Mouse (Mus musculus) c-Kit-positive CD71-positive TER-119-positive erythroid progenitor cells, embryonic 14.5 days (primary cell): Measurements from ENCODE around the gene Cetn4.

Experiments used
- DNase-seq: peaks from one replicate; pipeline ENCODE4 v3.0.0-alpha.2; 2013; ENCODE audit warnings: low spot score

Gene Cetn4

GRCm38 (mm10) chr3:37302685-37303084 lies 9.8 kb downstream of the Cetn4 start:
- peak; percentile 81 for DNase-seq

GRCm38 (mm10) chr3:37299470-37299869 lies 13.0 kb downstream of the Cetn4 start:
- DNase-seq = no peak

- DNase-seq = no peak
Observed at GRCm38 (mm10) chr3:37292654-37293053, 19.9 kb downstream of the Cetn4 start.

GRCm38 (mm10) chr3:37291929-37292328 lies 20.6 kb downstream of the Cetn4 start:
- DNase-seq = no peak

- DNase-seq = no peak
Observed at GRCm38 (mm10) chr3:37290881-37291541, 21.5 kb downstream of the Cetn4 start.

- DNase-seq = no peak
Observed at GRCm38 (mm10) chr3:37289237-37289636, 23.3 kb downstream of the Cetn4 start.

- no peak for DNase-seq
Observed at GRCm38 (mm10) chr3:37283234-37283633, 29.3 kb downstream of the Cetn4 start.

- DNase-seq = no peak
Observed at GRCm38 (mm10) chr3:37282299-37282922, 30.1 kb downstream of the Cetn4 start.

- DNase-seq = no peak
Observed at GRCm38 (mm10) chr3:37280871-37281270, 31.6 kb downstream of the Cetn4 start.

GRCm38 (mm10) chr3:37280221-37280620 lies 32.3 kb downstream of the Cetn4 start:
- DNase-seq = no peak

GRCm38 (mm10) chr3:37274661-37275060 lies 37.8 kb downstream of the Cetn4 start:
- DNase-seq = peak; percentile 44

GRCm38 (mm10) chr3:37273092-37273491 lies 39.4 kb downstream of the Cetn4 start:
- no peak for DNase-seq

GRCm38 (mm10) chr3:37271209-37271608 lies 41.3 kb downstream of the Cetn4 start:
- peak; percentile 48 for DNase-seq

- no peak for DNase-seq
Observed at GRCm38 (mm10) chr3:37269926-37270325, 42.6 kb downstream of the Cetn4 start.

GRCm38 (mm10) chr3:37268338-37268737 lies 44.2 kb downstream of the Cetn4 start:
- no peak for DNase-seq

- DNase-seq = peak; percentile 24
Observed at GRCm38 (mm10) chr3:37259331-37259999, 53.0 kb downstream of the Cetn4 start.

GRCm38 (mm10) chr3:37257776-37258175 lies 54.7 kb downstream of the Cetn4 start:
- no peak for DNase-seq
